Mouse (Mus musculus): ENCODE measurements around the gene Sema4g. TPM values are rescaled to one million over a fixed set of nuclear protein-coding genes. Genes with fewer than 3 reads are reported as not detected.
"Not testable (repeated sequence)": the region's sequence is repeated elsewhere in the genome, so short reads cannot be mapped to it uniquely, and the experiment has no call there.

Sema4g gene
- polyA plus RNA-seq, 1 experiment from 2014 or later: 4.8 TPM

DNA sequence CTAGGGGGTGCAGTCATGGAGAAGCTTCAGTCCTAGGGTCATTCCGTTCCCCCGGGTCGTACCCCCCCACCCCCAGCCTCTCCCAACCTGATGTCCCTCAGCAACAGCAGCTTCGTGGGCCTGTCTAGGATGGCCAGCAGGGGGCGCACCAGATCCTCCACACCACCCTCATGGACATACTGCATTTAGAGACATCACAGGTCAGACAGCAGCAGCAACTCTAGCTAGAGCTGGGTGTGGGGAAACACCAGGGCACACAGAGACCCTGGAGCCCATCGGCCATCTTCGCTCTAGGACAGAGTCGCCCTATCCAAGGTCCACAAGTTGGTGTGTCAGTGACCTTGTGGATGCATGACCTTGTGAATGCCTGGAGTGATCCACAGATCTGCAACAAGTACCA is 41.2 kb downstream of the Sema4g start:
- Histone ChIP-seq H3K36me3 (replicated peaks) (peaks cover 47% of the 10 kb centered on the region), H3K27ac (replicated peaks) (peak overlapping the region; percentile 40; the same call in 1 of the 2 replicates), H3K4me3 (no peak overlapping the region), H3K27me3 (replicated peaks; ENCODE audit: low read depth, poor library complexity, severe bottlenecking) (0 out of 2 replicates have a peak, but pooled peaks cover 4% of the 10 kb centered on the region), H3K4me1 (peaks cover 69% of the 10 kb centered on the region), H3K9me3 (no peaks in the 10 kb centered on the region)
- WGBS: 38% methylated on average over 8 of the region's 8 CpGs
- peak; percentile 81 for DNase-seq (ENCODE audit: low spot score)

DNA sequence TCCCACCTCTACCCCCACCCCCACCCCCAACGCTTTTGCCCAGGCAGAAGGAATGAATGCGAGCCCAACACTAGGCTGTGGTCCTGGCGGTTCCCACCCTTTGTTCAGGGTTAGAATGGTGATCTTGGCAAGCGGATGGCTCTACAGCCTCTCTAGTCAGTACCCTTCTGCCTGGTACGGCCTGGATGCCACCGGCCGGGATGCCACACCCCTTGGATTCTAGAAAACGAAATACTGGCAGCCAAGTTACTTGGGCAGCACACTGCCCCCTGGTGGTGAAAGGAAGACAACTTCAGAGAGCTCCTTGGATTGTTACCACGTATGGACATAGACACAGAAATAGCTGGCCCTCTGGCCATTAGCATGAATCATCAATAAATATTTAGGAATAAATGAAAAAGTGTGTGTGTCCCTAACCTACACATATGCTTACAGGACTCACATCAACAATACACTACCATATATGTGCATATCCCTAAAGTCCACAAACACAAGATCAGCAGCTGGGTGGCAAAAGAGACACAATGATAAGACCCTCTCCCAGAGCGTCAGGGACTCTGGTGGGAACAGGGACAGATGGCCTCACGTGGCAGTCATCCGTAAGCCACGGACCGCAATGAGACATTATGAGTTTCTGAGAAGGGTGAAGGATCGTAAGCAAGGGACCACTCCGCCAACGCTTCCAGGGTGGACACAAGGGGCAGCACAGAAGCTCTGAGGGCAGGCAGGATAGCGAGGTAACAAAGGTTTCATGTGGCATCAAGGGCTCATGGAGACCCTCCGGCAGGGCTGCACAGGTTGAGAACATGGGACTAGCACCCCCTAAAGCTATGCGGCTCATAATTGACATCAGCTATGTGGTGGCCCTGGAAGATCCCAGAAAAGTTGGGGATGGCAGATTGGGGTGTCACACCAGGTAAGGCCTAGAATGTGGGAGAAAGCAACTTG is 42.1 kb downstream of the Sema4g start:
- Histone ChIP-seq H3K36me3 (replicated peaks) (peaks cover 38% of the 10 kb centered on the region), H3K4me1 (peaks cover 66% of the 10 kb centered on the region), H3K4me3 (peak overlapping the region; percentile 27; the same call in 1 of the 2 replicates), H3K27me3 (replicated peaks; ENCODE audit: low read depth, poor library complexity, severe bottlenecking) (peaks cover 9% of the 10 kb centered on the region), H3K27ac (replicated peaks) (no peak overlapping the region; the same call in 1 of the 2 replicates), H3K9me3 (no peaks in the 10 kb centered on the region)
- 43% methylated on average over 20 of the region's 20 CpGs for WGBS
- peak; percentile 79 for DNase-seq (ENCODE audit: low spot score)

DNA sequence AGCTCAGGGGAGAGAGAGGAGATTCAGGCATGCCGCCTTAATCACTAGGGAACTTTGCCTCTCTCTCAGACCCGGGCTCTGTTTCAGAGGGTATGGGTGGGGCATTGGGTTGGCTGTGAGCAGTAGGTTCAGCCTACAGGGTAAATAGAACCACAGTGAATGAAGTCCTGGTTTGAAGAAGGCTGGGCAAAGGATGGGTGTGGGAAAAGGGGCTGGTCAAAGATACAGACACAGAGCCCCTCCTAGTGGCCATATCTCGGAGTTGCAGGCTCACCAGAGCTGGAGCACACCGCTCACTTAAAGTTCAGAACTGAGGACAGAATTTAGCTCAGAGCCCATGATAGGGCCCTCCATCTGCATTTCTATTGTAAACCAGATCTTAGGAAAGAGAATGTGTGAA is 42.9 kb downstream of the Sema4g start:
- WGBS: 19% methylated on average over 4 of the region's 4 CpGs
- Histone ChIP-seq H3K4me1 (peaks cover 64% of the 10 kb centered on the region), H3K27ac (replicated peaks) (no peak overlapping the region), H3K9me3 (no peaks in the 10 kb centered on the region), H3K4me3 (no peak overlapping the region), H3K27me3 (replicated peaks; ENCODE audit: low read depth, poor library complexity, severe bottlenecking) (peaks cover 17% of the 10 kb centered on the region), H3K36me3 (replicated peaks) (peaks cover 30% of the 10 kb centered on the region)
- DNase-seq (ENCODE audit: low spot score): peak; percentile 81

DNA sequence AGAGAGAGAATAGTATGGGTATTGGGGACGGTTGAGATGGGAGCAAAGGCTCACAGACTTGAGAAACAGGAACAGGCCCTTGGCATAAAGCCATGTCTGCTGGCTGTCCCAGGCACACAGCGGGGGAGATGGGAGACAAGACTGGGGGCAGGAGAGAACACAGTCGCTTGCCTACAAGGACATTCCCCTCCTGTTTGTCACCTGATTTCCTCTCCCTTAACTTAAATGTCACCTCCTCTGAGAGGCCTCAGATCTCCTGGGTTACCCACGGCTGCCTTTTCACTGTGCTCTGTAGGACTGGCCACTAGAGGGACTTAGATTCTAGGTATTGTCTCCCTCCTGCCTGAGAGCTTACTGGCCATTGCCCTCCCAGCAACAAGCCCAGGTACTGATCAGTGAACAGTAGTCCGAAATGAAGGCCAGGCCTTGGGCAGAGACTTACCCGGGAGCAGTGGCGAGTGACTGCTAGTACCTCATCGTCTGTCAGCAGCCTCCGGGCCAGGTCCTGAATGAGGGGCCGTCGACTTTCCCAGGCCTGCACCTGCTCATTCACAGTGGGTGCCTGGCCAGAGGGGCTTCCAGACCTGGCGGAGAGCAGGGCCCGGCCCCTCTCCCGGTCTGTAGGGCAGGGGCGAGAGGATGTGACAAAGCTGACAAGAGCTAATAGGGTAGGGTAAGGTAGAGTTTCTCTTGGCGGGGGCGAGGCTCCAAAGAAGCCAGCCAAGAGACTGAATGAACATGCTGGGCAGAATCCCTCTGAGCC is 43.9 kb downstream of the Sema4g start:
- no peaks in the 10 kb centered on the region for H3K9me3 ChIP-seq
- no peak overlapping the region for H3K4me3 ChIP-seq
- peaks cover 20% of the 10 kb centered on the region for H3K36me3 ChIP-seq (replicated peaks)
- H3K27me3 ChIP-seq (replicated peaks; ENCODE audit: low read depth, poor library complexity, severe bottlenecking): peaks cover 22% of the 10 kb centered on the region
- H3K27ac ChIP-seq (replicated peaks): no peak overlapping the region
- DNase-seq (ENCODE audit: low spot score): no peak
- H3K4me1 ChIP-seq: peaks cover 69% of the 10 kb centered on the region
- WGBS: 55% methylated on average over 17 of the region's 17 CpGs

DNA sequence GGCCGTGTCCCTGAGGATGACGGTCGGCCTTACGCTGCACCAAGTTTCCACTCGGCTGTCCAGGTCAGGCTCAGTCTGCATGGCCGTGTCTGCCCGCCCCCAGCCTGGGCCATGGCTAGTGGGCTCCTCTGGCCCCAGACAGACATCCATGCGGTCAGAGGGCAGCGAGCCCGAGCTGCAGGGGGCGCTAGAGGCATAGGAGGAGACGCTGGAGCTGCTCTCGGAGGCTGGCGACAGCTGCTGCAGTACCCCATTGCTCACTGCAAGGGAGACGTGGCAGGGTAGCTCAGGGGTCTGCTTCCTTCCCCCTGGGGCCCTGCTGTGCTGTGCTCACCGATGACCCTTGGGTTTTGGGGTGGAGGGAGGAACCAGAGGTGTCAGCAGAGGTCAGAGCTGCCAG is 48.0 kb downstream of the Sema4g start:
- Histone ChIP-seq H3K36me3 (replicated peaks) (no peaks in the 10 kb centered on the region), H3K27me3 (replicated peaks; ENCODE audit: low read depth, poor library complexity, severe bottlenecking) (peaks cover 58% of the 10 kb centered on the region), H3K9me3 (no peaks in the 10 kb centered on the region), H3K4me1 (peaks cover 44% of the 10 kb centered on the region), H3K4me3 (peak overlapping the region; percentile 1; the same call in 1 of the 2 replicates), H3K27ac (replicated peaks) (no peak overlapping the region)
- 27% methylated on average over 16 of the region's 16 CpGs for WGBS
- peak; percentile 59 for DNase-seq (ENCODE audit: low spot score)

DNA sequence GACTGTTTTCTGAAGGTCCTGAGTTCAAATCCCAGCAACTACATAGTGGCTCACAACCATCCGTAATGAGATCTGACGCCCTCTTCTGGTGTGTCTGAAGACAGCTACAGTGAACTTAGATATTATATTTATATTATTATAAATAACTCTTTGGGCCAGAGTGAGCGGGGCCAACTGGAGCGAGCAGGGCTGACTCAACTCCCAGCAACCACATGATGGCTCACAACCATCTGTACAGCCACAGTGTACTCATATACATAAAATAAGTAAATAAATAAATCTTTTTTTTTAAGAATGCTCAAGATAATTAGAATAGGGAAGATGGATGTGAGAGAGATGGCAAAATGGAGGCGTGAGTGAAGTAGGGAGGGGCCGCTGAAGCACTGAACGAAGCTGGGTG is 49.3 kb downstream of the Sema4g start:
- not testable (repeated sequence) for H3K36me3 ChIP-seq (replicated peaks); H3K4me3 ChIP-seq; H3K27ac ChIP-seq (replicated peaks); DNase-seq (ENCODE audit: low spot score); H3K9me3 ChIP-seq
- Histone ChIP-seq H3K4me1 (peaks cover 39% of the 10 kb centered on the region), H3K27me3 (replicated peaks; ENCODE audit: low read depth, poor library complexity, severe bottlenecking) (peaks cover 66% of the 10 kb centered on the region)
- WGBS: 91% methylated on average over 7 of the region's 7 CpGs

DNA sequence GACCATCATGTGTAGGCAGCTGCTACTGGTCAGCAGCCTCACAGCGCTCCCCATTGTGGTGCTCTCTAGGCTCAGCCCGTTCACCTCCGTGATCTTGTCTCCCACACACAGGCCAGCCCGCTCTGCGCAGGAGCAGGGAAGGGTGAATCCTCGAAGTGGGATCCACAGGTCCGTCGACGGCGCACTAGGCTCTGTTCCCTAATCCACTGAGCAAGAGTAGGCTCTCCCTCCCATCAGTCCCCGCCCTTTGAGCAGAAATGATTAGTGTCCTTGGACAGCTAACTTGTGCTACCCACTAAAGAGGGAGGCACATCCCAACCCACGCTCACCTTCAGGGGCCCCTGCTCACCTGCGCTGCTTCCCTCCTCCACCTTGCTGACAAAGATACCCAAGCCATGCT is 51.3 kb downstream of the Sema4g start:
- peaks cover 86% of the 10 kb centered on the region for H3K27me3 ChIP-seq (replicated peaks; ENCODE audit: low read depth, poor library complexity, severe bottlenecking)
- H3K4me3 ChIP-seq: no peak overlapping the region
- no peaks in the 10 kb centered on the region for H3K9me3 ChIP-seq
- no peaks in the 10 kb centered on the region for H3K36me3 ChIP-seq (replicated peaks)
- H3K4me1 ChIP-seq: peaks cover 30% of the 10 kb centered on the region
- WGBS: 51% methylated on average over 13 of the region's 13 CpGs
- peak; percentile 8 for DNase-seq (ENCODE audit: low spot score)
- no peak overlapping the region for H3K27ac ChIP-seq (replicated peaks)

DNA sequence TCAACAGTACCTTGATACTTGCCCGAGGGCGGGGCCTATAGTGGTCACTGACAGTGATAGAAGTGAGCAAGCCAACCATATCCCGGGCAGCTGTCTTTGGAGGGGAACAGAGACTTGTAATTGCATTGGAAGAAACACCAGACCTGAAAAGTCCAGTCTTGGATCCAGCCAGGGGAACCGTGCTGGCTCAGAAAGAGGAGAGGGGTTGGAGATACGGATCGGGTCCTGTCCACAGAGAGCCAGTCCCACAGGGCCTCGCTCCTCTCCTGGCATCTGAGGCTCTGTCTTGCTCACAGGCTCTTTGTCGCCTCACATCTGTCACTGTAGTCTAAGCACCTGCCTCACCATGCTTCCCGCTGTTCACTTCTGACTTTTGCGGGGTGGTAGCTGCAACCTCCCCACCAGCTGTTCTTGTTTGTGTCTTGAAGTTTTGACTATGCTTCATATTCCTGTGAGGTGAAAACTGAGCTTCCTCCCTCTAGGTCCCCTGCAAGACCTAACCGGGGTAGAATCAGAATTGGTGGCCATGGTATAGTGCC is 55.6 kb downstream of the Sema4g start:
- Histone ChIP-seq H3K27me3 (replicated peaks; ENCODE audit: low read depth, poor library complexity, severe bottlenecking) (peaks cover 95% of the 10 kb centered on the region), H3K4me3 (no peak overlapping the region), H3K36me3 (replicated peaks) (no peaks in the 10 kb centered on the region), H3K27ac (replicated peaks) (no peak overlapping the region), H3K4me1 (peaks cover 49% of the 10 kb centered on the region), H3K9me3 (no peaks in the 10 kb centered on the region)
- DNase-seq (ENCODE audit: low spot score): no peak
- WGBS: 62% methylated on average over 11 of the region's 11 CpGs

DNA sequence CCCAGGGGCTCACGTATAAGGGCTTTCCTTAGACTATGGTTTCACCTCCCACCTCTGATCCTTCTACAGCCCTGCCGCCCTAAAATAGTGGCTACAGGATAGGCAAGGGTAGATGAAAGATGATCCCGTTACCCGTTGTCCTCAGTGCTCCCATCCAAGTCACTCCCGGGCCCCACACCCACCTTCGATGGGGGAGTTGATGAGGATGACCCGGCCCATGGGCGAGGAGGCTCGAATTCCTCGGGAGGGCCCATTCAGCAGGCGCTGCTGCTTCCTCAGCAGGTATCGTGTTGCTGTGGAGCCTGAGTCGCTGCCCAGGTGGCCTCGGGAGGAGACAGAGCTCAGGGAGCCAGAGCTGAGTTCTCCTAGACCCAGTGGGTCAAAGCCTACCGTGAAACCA is 56.3 kb downstream of the Sema4g start:
- H3K36me3 ChIP-seq (replicated peaks): no peaks in the 10 kb centered on the region
- 37% methylated on average over 15 of the region's 15 CpGs for WGBS
- peak; percentile 8 for DNase-seq (ENCODE audit: low spot score)
- peak overlapping the region; percentile 0; the same call in 1 of the 2 replicates for H3K4me3 ChIP-seq
- H3K4me1 ChIP-seq: peaks cover 46% of the 10 kb centered on the region
- no peaks in the 10 kb centered on the region for H3K9me3 ChIP-seq
- peaks cover 94% of the 10 kb centered on the region for H3K27me3 ChIP-seq (replicated peaks; ENCODE audit: low read depth, poor library complexity, severe bottlenecking)
- no peak overlapping the region for H3K27ac ChIP-seq (replicated peaks)

DNA sequence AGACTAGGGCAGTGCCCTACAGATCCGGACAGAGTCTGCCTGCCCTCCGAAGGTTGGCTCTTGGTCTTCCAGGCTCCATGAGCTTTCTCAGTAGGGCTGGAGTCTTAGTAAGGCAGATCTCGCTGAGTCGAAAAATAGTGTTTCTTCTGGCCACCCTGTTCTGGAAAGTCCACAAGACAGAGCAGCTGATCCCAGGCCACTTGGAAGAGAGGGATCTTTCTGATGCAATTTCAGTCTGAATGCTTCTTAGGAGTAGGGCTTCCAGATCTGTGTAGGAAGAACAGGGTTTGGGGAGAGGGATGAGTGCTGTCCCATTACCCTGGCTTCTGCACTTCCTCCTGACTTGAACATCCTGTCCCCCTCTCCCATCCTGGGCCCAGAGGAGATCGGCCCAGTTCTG is 56.8 kb downstream of the Sema4g start, which contains the start of gene Pdzd7:
Pdzd7 (minus strand) TSS at position 67 of the 400 bp plus-strand sequence.
- Histone ChIP-seq H3K27ac (replicated peaks) (no peak within 1 kb of the TSS), H3K27me3 (replicated peaks; ENCODE audit: low read depth, poor library complexity, severe bottlenecking) (peaks cover 90% of the 10 kb centered on the region), H3K4me3 (peak within 1 kb of the TSS; percentile 62), H3K9me3 (no peaks in the 10 kb centered on the region), H3K36me3 (replicated peaks) (no peaks in the 10 kb centered on the region), H3K4me1 (peaks cover 42% of the 10 kb centered on the region)
- no peak for DNase-seq (ENCODE audit: low spot score)
- 77% methylated on average over 5 of the region's 5 CpGs for WGBS

DNA sequence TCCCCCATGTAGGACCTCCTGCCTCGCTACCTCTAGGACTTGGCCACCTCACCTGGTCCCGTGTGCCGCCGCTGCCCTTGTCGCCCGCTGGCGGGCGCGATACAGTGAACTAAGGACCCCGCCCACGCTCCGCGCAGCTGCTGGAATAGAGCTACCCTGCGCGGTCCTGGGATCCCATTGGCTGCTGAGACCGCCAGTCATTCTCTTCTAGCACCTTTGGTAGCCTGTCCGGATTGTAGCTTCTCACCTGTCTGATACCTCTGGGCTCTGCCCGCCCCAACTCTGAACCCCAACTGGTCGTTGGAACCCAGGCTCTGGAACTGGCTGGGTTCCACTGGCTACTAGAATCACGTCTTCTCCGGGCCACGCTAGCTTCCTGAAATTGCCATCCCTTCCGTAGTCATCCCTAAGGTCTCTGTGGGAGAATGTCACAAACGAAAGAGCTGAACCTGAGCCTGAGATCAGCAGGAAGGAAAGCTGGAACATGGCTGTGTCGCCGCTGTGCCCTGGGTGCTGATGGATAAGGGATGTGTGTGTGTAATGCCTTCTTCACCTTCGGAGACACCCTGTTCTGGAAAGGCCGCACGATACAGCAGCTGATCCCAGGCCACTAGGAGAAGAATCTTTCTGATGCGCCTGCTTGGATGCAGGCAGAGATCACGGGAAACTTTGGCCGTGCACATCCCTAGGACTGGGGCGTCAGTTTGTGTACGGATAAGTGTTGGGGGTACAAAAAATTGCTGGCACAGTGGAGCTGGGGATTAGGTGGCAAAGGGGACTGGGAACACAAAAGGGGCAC is 57.8 kb downstream of the Sema4g start:
- Histone ChIP-seq H3K36me3 (replicated peaks) (peaks cover under 1% of the 10 kb centered on the region; the same call in 1 of the 2 replicates), H3K27me3 (replicated peaks; ENCODE audit: low read depth, poor library complexity, severe bottlenecking) (peaks cover 79% of the 10 kb centered on the region), H3K9me3 (no peaks in the 10 kb centered on the region), H3K4me1 (peaks cover 37% of the 10 kb centered on the region), H3K27ac (replicated peaks) (peak overlapping the region; percentile 81), H3K4me3 (peak overlapping the region; percentile 62)
- DNase-seq (ENCODE audit: low spot score): peak; percentile 79
- WGBS: 2% methylated on average over 34 of the region's 34 CpGs

All from embryonic facial prominence, embryonic 10.5 days (tissue).